Mouse (Mus musculus): ENCODE data around the gene Psg25. TPM values are rescaled to one million over a fixed set of nuclear protein-coding genes. Genes with fewer than 3 reads are reported as not detected.
A peak's percentile ranks its signal among the peaks of the same experiment; 100 is the strongest.
"Not testable (repeated sequence)": the region's sequence is repeated elsewhere in the genome, so short reads cannot be mapped to it uniquely, and the experiment has no call there.

Gene Psg25
- polyA plus RNA-seq (2014; fragmentation: Nextera tagmentation; extraction: Ambion mirVana): not detected in 2 replicates

DNA sequence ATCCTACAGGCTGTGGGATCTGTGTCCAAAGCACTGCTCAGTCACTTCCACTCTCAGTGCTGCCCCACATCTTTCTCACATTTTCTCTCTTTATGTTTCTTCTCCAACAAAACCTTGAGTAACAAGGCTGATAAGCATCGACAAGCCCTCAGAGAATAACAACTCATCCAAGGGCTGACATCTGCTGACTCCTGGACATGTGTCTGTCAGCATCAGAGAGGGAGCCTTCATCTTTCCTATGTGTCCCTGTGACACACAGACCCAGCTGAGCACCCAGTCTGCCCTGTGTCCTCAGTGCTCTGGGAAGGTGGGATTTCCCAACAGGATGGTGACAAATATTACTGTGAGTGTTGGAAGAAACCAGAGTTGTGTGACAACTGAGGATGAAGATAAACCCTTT lies at the start of gene Psg25:
Gene Psg25 (minus strand): TSS at position 101 of the 400 bp plus-strand sequence.
- ATAC-seq (replicated peaks; ENCODE audit: low FRiP score) (no peak), DNase-seq (ENCODE audit: low spot score) (no peak)
- Histone ChIP-seq H3K27me3 (ENCODE audit: control insufficient read depth, insufficient read depth, low read length) (no peaks in the 10 kb centered on the region), H3K27ac (ENCODE audit: low read depth, low read length) (no peak within 1 kb of the TSS), H3K4me1 (replicated peaks; ENCODE audit: control insufficient read depth, insufficient read depth, low read length) (no peaks in the 10 kb centered on the region), H3K4me2 (ENCODE audit: low read depth, low read length, severe bottlenecking) (no peak within 1 kb of the TSS), H3K36me3 (ENCODE audit: control insufficient read depth, insufficient read depth, low read length) (no peaks in the 10 kb centered on the region), H3K4me3 (ENCODE audit: low read depth, low read length) (no peak within 1 kb of the TSS), H3K9ac (ENCODE audit: low read length) (no peak within 1 kb of the TSS), H3K9me3 (ENCODE audit: control insufficient read depth, low read length) (no peaks in the 10 kb centered on the region)
- 84% methylated on average over 1 of the region's 1 CpGs for WGBS

GRCm38 (mm10) chr7:18567205-18567604 lies 35.1 kb upstream of the Psg25 start, which contains the start of gene Psg27:
Psg27 (minus strand) TSS chr7:18567305.
- Histone ChIP-seq H3K4me3 (ENCODE audit: low read depth, low read length) (no peak within 1 kb of the TSS), H3K27me3 (ENCODE audit: control insufficient read depth, insufficient read depth, low read length) (no peaks in the 10 kb centered on the region), H3K27ac (ENCODE audit: low read depth, low read length) (no peak within 1 kb of the TSS), H3K36me3 (ENCODE audit: control insufficient read depth, insufficient read depth, low read length) (no peaks in the 10 kb centered on the region), H3K9me3 (ENCODE audit: control insufficient read depth, low read length) (no peaks in the 10 kb centered on the region), H3K4me1 (replicated peaks; ENCODE audit: control insufficient read depth, insufficient read depth, low read length) (no peaks in the 10 kb centered on the region), H3K9ac (ENCODE audit: low read length) (no peak within 1 kb of the TSS), H3K4me2 (ENCODE audit: low read depth, low read length, severe bottlenecking) (no peak within 1 kb of the TSS)
- WGBS: 85% methylated on average over 3 of the region's 3 CpGs
- DNase-seq (ENCODE audit: low spot score) (no peak), ATAC-seq (replicated peaks; ENCODE audit: low FRiP score) (no peak)

GRCm38 (mm10) chr7:18559850-18560249 lies 27.8 kb upstream of the Psg25 start:
- Histone ChIP-seq H3K9me3 (ENCODE audit: control insufficient read depth, low read length) (no peaks in the 10 kb centered on the region), H3K27me3 (ENCODE audit: control insufficient read depth, insufficient read depth, low read length) (no peaks in the 10 kb centered on the region), H3K36me3 (ENCODE audit: control insufficient read depth, insufficient read depth, low read length) (no peaks in the 10 kb centered on the region), H3K9ac (ENCODE audit: low read length) (no peak overlapping the region), H3K4me3 (ENCODE audit: low read depth, low read length) (no peak overlapping the region), H3K4me1 (replicated peaks; ENCODE audit: control insufficient read depth, insufficient read depth, low read length) (no peaks in the 10 kb centered on the region), H3K27ac (ENCODE audit: low read depth, low read length) (no peak overlapping the region), H3K4me2 (ENCODE audit: low read depth, low read length, severe bottlenecking) (no peak overlapping the region)
- no peak for DNase-seq (ENCODE audit: low spot score)
- no peak for ATAC-seq (replicated peaks; ENCODE audit: low FRiP score)

- H3K4me1 ChIP-seq (replicated peaks; ENCODE audit: control insufficient read depth, insufficient read depth, low read length); H3K9me3 ChIP-seq (ENCODE audit: control insufficient read depth, low read length); DNase-seq (ENCODE audit: low spot score); ATAC-seq (replicated peaks; ENCODE audit: low FRiP score); H3K9ac ChIP-seq (ENCODE audit: low read length); H3K27me3 ChIP-seq (ENCODE audit: control insufficient read depth, insufficient read depth, low read length); H3K4me2 ChIP-seq (ENCODE audit: low read depth, low read length, severe bottlenecking); H3K27ac ChIP-seq (ENCODE audit: low read depth, low read length); H3K36me3 ChIP-seq (ENCODE audit: control insufficient read depth, insufficient read depth, low read length); H3K4me3 ChIP-seq (ENCODE audit: low read depth, low read length): not testable (repeated sequence)
- WGBS: 79% methylated on average over 3 of the region's 3 CpGs
Measured at GRCm38 (mm10) chr7:18555751-18556150, 23.7 kb upstream of the Psg25 start.

- no peak overlapping the region for H3K9ac ChIP-seq (ENCODE audit: low read length)
- WGBS: 44% methylated on average over 3 of the region's 3 CpGs
- H3K27ac ChIP-seq (ENCODE audit: low read depth, low read length): no peak overlapping the region
- no peaks in the 10 kb centered on the region for H3K27me3 ChIP-seq (ENCODE audit: control insufficient read depth, insufficient read depth, low read length)
- DNase-seq (ENCODE audit: low spot score) (no peak), ATAC-seq (replicated peaks; ENCODE audit: low FRiP score) (no peak)
- no peaks in the 10 kb centered on the region for H3K9me3 ChIP-seq (ENCODE audit: control insufficient read depth, low read length)
- no peaks in the 10 kb centered on the region for H3K36me3 ChIP-seq (ENCODE audit: control insufficient read depth, insufficient read depth, low read length)
- H3K4me2 ChIP-seq (ENCODE audit: low read depth, low read length, severe bottlenecking): no peak overlapping the region
- H3K4me1 ChIP-seq (replicated peaks; ENCODE audit: control insufficient read depth, insufficient read depth, low read length): no peaks in the 10 kb centered on the region
- H3K4me3 ChIP-seq (ENCODE audit: low read depth, low read length): no peak overlapping the region
Measured at GRCm38 (mm10) chr7:18533420-18533819, 1.4 kb upstream of the Psg25 start.

DNA sequence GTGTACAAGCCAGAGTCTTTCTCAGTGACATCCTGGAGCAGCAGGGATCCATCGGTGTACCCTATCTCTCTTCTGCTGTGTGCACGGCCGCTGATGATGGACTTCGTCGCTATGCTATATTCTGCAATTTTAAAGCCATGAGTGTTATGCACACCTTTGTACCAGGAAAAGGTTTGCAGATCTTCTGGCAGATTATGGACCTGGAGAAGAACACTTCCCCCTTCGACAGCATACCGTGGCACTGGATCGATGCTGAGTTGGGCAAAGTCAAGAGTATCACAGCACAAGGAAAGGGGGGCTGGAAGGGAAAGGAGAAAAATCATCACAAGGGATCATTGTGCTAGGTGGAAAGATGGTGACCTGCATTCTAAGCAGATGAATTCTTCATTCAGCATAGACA lies 7.4 kb downstream of the Psg25 start:
- Histone ChIP-seq H3K36me3 (ENCODE audit: control insufficient read depth, insufficient read depth, low read length) (no peaks in the 10 kb centered on the region), H3K9ac (ENCODE audit: low read length) (no peak overlapping the region), H3K4me1 (replicated peaks; ENCODE audit: control insufficient read depth, insufficient read depth, low read length) (no peaks in the 10 kb centered on the region), H3K4me2 (ENCODE audit: low read depth, low read length, severe bottlenecking) (no peak overlapping the region), H3K4me3 (ENCODE audit: low read depth, low read length) (no peak overlapping the region), H3K9me3 (ENCODE audit: control insufficient read depth, low read length) (no peaks in the 10 kb centered on the region), H3K27ac (ENCODE audit: low read depth, low read length) (no peak overlapping the region), H3K27me3 (ENCODE audit: control insufficient read depth, insufficient read depth, low read length) (no peaks in the 10 kb centered on the region)
- DNase-seq (ENCODE audit: low spot score) (no peak), ATAC-seq (replicated peaks; ENCODE audit: low FRiP score) (no peak)
- WGBS: 94% methylated on average over 8 of the region's 8 CpGs

GRCm38 (mm10) chr7:18512848-18513247 lies 19.2 kb downstream of the Psg25 start:
- H3K9me3 ChIP-seq (ENCODE audit: control insufficient read depth, low read length); H3K4me2 ChIP-seq (ENCODE audit: low read depth, low read length, severe bottlenecking); ATAC-seq (replicated peaks; ENCODE audit: low FRiP score); H3K27me3 ChIP-seq (ENCODE audit: control insufficient read depth, insufficient read depth, low read length); H3K9ac ChIP-seq (ENCODE audit: low read length); H3K36me3 ChIP-seq (ENCODE audit: control insufficient read depth, insufficient read depth, low read length); H3K27ac ChIP-seq (ENCODE audit: low read depth, low read length); H3K4me3 ChIP-seq (ENCODE audit: low read depth, low read length); DNase-seq (ENCODE audit: low spot score); H3K4me1 ChIP-seq (replicated peaks; ENCODE audit: control insufficient read depth, insufficient read depth, low read length): not testable (repeated sequence)

GRCm38 (mm10) chr7:18512417-18512816 lies 19.7 kb downstream of the Psg25 start:
- not testable (repeated sequence) for H3K36me3 ChIP-seq (ENCODE audit: control insufficient read depth, insufficient read depth, low read length); H3K27me3 ChIP-seq (ENCODE audit: control insufficient read depth, insufficient read depth, low read length); ATAC-seq (replicated peaks; ENCODE audit: low FRiP score); H3K4me2 ChIP-seq (ENCODE audit: low read depth, low read length, severe bottlenecking); H3K27ac ChIP-seq (ENCODE audit: low read depth, low read length); H3K9me3 ChIP-seq (ENCODE audit: control insufficient read depth, low read length); H3K9ac ChIP-seq (ENCODE audit: low read length); H3K4me1 ChIP-seq (replicated peaks; ENCODE audit: control insufficient read depth, insufficient read depth, low read length); DNase-seq (ENCODE audit: low spot score); H3K4me3 ChIP-seq (ENCODE audit: low read depth, low read length)
- WGBS: 54% methylated on average over 2 of the region's 2 CpGs

DNA sequence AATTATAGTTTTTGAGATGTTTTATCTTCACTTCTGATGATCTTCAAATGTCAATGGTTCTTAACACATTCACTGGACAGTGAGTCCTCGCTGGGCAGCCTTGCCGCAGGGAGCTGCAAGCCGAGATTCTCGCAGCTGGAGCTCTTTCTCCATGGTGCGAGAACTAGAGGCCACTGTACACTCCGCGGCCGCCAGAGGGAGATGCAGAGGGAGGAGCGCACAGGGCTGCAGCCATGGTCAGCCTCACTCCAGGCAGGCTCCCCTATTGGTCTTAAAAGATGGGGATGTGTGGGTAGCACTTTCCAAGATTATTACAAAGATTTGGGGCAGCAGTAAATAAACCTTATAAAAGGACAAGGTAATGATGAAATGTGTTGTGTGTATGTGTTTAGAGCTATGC lies 20.6 kb downstream of the Psg25 start:
- H3K27ac ChIP-seq (ENCODE audit: low read depth, low read length): no peak overlapping the region
- no peaks in the 10 kb centered on the region for H3K9me3 ChIP-seq (ENCODE audit: control insufficient read depth, low read length)
- H3K4me2 ChIP-seq (ENCODE audit: low read depth, low read length, severe bottlenecking): no peak overlapping the region
- no peak overlapping the region for H3K9ac ChIP-seq (ENCODE audit: low read length)
- no peaks in the 10 kb centered on the region for H3K27me3 ChIP-seq (ENCODE audit: control insufficient read depth, insufficient read depth, low read length)
- DNase-seq (ENCODE audit: low spot score): peak; percentile 54
- H3K4me1 ChIP-seq (replicated peaks; ENCODE audit: control insufficient read depth, insufficient read depth, low read length): no peaks in the 10 kb centered on the region
- no peaks in the 10 kb centered on the region for H3K36me3 ChIP-seq (ENCODE audit: control insufficient read depth, insufficient read depth, low read length)
- ATAC-seq (replicated peaks; ENCODE audit: low FRiP score): no peak
- no peak overlapping the region for H3K4me3 ChIP-seq (ENCODE audit: low read depth, low read length)
- 17% methylated on average over 9 of the region's 9 CpGs for WGBS
